Mouse (Mus musculus): ENCODE results near the gene Stk11.

GRCm38 (mm10) chr10:80148610-80149290 is 33.1 kb downstream of the Stk11 start:
- TF ChIP-seq POLR2A (IDR thresholded peaks at IDR 0.05; ENCODE audit: borderline replicate concordance, insufficient read depth, low read length) (peak; percentile 38; the same call in 1 of the 2 replicates), CTCF (IDR thresholded peaks at IDR 0.05; ENCODE audit: borderline replicate concordance, insufficient read depth, low read depth, low read length) (peak; percentile 62; the same call in 1 of the 2 replicates)

Data from cerebellum, adult 2 months (tissue).